Mouse (Mus musculus): ENCODE measurements around the gene Dab1.
A peak's percentile ranks its signal among the peaks of the same experiment; 100 is the strongest.

Gene Dab1

DNA sequence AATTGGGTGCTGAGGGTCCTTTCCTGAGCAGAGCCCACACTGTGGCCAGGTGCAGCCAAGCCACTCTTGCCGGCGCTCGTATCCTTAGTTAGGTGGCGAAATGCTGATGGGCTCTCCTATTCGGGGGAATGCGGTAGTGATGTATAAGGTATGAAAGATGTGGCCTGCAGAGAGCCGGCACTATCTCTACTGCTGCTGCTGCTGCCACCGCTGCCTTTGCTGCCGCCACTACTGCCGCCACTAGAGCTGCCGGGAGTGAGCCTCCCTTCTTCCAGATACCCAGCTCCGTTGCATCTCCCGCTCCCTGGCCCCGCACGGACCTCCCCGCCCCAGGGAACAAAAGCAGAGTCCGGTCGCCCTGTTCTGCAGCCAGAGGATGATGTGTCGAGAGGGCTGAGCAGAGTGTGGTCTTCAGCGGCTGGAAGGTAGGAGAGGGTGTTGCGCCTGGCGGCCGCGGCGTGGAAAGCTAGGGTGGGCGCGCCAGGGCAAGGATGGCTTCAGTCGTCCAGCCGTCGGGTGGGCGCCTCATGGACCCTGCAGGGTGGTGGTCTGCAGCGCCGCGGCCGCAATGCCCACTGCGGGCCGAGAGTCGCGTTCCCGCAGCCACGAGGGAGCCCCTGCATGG is at the start of gene Dab1:
Dab1 (plus strand) TSS at position 39 of the 625 bp plus-strand sequence.
- no peak for DNase-seq (ENCODE audit: low spot score)

DNA sequence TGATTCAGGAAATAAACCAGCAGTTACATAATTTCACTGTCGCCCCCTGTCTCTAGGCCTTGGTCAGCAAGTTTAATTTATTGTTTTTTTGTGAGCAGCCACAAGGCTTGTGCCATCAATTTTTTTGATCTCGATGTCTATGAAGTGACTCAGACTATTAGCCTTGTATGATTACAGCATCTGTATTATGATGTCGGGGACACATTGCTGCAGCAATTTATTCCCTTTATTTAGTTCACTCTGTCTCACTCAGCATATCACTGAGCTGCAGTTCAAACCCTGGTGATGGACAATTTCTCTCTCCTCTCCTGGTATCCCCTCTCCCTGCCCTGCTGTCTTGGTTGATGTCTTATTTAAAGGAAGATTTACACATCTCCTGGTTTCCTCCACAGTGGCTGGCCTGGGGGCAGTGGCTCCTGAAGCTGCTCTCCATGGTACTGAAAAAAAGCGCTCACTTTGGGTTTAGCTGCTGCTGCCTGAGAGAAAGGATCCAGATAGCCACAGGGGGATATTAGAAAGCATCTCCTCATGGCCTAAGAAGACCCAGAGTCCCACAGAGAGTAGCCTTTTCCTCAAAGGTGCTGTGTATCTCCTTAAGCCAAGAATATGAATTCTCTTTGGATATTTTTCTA is 47.3 kb upstream of the Dab1 start:
- DNase-seq (ENCODE audit: low spot score): peak; percentile 13

DNA sequence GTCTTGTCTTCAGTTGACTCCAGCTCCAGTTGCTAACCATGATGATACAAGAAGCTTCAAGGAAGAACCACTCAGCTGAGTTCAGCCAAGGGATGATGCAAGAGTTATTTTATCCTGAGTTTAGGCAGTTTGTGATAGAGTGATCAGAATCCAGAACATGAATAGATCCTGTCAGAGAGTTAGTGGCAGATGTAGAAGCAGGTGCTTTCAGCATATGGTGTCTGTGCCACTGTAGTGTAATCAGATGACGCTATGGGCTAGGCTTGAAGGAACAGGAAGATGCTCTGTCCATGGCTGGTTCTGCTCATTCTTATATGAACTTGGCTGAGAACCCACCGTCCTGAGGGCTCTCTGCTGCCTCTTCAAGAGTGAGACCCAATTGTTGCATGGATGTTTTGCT is 43.6 kb upstream of the Dab1 start:
- no peak for DNase-seq (ENCODE audit: low spot score)

DNA sequence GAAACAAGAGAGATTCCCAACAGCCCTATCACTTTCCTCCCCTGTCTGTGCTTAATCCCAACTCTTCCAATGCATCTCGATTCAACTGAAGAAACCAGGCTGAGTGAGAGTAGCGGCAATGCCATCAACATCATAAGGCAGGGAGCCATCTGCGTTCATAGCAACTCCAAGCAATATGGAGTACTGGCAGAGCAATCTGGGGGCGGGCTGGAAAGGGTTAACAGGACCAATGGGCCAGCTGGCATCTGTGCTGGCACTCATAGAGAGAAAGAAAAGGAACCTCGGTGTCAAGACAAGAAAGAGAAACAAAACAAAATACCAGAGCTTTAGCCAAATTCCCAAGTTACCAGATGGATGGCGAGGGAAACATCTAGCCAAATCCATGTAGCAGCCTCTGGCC is 42.9 kb upstream of the Dab1 start:
- no peak for DNase-seq (ENCODE audit: low spot score)

DNA sequence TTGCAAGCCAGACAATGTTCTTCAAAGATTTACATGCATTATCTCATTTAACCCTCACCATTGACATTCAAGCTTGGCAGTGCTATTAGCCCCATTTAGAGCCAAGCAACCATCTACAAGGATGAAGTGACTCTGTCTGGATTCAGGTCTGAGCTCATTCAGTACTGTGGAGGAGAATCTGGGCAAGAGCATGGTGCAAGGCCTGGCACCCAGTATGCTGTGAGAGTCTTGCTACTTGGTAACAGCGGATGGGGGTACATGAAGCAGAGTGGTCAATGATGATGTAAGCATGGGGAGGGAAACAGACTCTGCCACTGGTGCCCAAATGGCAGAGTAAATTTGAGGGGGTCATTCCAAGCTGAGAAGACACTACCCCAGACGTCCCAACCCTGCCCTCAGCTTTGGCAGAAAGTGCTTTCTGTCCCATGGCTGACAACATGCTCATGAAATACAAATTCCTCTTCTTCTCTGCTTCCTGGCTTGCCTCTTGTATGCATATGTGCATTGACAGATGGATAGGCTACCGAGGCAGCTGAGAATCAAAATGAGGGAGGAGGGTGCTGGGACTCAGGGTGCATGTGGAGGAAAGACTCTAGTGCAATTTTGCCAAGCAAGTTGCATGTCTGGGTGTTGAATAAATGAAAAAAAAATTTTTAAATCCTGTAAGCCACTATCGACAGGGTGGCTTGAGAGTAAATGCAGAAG is 41.9 kb upstream of the Dab1 start:
- DNase-seq (ENCODE audit: low spot score): no peak

DNA sequence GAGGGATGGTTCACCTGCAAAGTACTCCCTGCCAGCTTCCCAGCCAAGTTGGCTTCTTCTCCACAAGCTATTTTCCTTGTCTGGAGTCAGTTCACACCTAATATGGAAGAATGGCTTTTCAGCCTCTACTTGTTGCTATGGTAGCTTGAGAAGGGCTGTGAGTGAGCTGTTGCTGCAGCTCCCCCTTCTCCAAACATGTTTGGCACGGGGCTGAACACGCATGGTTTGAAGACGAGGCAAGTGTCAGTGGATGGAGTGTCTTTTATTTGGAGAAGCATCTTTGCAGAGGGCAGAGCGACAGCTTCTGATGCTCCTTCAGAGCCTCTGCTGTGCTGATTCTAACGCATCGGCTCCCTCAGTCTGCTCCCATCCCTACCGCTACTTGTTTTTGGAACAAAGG is 41.3 kb upstream of the Dab1 start:
- no peak for DNase-seq (ENCODE audit: low spot score)

DNA sequence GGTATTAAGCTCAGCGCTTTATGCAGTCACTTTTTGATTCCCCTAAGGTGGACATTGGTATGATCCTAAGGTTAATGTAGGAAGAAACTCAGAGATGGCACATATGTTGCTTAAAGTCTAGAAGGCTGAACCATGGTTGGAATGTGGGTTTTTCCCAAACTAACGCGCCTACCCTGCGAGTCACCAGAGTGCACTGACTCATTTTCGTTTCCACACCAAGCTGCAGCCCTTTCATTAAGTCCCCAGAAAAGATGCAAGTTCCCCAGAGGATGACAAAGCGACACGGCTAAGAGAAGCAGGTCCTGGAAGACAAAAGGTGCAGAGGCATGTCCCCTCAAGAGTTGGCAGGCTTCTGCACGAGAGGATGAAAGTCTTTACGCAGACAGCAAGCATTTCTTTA is 39.1 kb upstream of the Dab1 start:
- DNase-seq (ENCODE audit: low spot score): no peak

DNA sequence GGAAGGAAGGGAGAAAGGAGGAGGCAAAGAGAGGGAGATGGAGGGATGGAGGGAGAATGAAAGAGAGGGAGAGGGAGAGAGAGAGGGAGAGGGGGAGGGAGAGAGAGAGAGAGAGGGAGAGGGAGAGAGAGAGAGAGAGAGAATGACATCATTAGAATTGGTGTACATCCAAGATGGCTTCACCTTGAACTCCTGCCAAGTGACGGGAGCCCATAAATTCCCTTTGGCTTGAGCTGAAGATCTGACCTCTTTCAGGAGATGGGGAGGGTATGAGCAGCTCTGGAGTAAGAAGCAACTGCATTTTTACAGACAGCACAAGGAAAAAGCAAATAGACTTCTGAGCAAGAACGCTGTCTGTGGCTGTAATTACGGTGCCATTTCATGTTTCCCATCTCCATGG is 4.1 kb upstream of the Dab1 start:
- DNase-seq (ENCODE audit: low spot score): no peak

DNA sequence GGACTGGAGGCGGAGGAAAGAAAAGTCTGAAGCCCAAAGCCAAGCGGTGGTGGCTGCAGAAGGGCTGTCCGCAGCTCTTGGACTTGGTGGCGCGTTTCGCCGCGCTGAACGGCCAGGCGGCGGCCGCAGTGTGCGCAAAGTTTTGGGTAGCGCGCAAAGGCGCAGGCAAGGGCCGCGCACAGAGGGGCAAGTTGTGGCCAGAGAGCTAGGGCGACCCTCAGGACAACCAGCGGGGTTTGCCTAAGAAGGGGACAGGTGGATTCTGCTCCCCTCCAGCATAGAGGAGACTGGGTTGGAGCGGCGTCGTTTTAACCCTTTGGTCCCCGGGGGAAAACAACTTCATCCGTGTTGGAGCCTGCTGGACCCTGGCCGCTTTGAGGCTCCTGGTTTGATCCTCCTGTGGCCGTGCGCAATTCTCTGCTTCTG is 800 bp downstream of the Dab1 start:
- DNase-seq (ENCODE audit: low spot score): no peak

DNA sequence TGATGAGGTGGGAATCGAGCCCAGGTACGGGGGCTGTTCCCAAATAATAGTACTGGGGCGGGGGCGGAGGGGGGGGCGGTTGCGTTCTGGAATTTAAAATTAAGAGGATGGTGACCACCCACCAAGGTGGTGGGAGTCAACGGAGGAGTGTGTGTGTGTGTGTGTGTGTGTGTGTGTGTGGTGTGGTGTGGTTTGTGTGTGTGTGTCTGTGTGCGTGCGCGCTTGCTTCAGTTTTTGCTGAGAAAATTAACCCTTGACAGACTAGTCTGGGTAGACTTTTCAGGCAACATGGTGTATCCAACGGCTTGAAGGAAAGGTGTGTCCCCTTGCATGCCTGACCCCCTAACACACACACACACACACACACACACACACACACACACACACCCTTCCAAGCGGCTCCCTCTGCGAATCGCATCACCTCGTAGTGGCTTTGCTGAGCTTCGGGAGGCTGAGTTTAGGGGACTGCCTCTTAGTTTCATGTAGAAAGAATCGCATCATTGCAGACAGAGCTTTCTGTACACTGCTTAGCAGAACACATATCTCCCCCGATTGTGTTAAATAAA is 1.5 kb downstream of the Dab1 start:
- no peak for DNase-seq (ENCODE audit: low spot score)

DNA sequence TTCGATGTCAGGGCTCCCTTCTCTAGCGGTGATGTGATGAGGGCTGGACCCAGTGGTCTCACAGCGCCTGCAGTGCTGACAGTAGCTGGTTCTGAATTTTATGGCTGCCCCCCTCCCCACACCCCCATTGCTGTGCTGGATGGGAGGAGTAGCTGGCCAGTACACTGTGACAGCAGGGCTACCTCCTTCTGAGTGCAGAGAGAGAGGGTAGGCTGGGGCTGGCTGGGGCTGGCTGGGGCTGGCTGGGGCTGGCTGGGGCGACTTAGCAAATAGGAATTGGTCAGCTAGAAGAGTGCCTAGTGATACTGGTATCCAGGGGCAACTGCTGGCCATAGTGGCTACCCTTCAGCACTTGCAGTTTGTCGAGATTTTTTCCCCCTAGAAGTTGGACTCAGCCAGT is 2.4 kb downstream of the Dab1 start:
- no peak for DNase-seq (ENCODE audit: low spot score)

DNA sequence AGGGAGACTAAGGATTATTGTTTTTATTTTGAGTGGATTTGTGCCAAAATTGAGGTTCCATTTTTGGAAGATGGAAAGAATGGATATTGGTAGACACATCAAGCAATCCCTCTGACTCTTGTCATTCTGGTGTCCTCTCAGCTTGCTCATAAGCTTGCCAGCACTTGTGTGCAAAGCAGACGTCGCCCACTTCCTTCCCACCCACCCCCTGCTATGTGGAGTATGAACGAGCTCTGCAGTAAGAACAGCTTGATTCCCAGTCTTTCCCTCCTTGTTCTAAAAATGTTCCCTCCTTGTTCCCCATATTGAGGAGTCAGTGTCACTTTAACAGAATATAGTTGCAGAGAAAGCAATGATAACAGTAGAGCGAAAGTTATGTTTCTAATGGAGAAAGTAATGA is 11.0 kb downstream of the Dab1 start:
- no peak for DNase-seq (ENCODE audit: low spot score)

DNA sequence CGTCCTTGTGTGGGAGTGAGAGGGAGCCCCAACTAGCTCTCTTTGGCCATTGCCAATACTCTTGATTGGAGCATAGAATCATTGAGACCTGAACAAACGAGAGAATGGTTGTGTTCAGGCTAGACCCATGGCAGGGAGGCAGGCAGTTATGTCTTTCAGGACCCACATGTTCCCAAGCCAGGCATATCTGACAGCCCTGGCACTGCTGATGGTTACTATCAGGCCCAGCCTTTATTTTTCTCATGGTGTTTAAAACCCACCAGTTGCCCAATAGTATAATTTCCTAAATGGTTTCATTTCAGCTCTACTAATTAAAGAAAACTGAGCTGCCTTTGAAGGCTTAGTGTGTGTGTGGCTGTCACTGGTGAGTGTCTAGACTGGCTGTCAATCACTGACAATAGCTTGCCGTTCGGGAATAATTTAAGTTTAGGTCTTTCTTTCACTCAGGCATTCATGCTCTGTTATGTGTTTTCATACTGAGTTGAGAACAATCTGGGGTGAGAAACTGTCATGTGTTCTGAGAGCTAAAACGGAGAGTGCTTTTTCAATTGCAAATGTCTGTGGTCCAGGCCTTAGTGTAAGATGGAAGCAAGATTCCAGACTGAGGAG is 17.1 kb downstream of the Dab1 start:
- no peak for DNase-seq (ENCODE audit: low spot score)

DNA sequence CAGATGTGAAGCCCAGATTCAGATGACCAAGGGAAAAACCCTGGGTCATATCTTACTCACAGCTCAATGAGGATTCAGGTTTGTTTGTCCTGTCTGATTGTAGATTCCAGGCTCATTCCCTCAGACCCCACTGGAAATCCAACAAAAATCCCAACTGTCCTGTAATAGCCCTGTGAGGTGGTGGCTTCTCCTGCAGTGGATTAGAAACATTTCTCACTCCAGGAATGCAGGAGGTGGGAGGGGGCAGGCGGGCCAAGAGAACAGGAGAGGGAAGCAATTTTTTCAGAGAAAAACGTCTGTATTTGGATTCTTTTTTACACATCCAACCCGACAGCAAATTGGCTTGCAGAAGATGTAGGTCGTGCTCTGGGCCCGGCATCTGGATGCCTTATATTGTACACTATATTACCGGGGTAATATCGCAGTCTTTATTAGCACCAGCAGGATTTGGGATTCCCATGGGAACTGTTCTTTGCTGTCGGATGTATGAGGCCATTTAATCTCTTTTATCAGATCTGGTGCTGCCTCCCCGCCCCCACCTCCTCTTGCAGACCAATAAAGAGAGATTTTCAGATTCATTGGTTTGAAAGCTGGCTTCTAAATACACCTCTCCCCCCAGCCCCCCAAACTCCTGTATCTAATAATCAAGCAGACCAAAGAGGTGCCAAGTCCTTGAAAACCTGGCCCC is 29.2 kb downstream of the Dab1 start:
- DNase-seq (ENCODE audit: low spot score): no peak

DNA sequence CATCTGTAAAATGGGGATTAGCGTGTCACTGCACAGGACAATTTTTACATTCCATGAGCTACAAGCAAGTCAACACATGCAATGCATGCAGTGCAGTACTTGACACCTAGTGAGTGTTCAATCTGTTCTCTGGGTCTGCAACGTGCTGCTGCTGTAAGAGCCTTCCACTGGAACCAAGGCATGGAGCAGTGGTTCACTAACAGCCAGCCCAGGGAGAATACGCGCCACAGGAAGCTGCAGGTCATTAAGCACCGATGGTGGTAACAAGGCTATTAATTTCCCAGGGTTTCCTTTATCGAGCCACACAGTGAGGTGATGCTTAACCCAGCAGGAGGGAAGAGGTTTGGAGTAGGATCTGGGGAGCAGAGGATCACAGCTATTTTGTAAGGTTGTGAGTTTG is 36.6 kb downstream of the Dab1 start:
- no peak for DNase-seq (ENCODE audit: low spot score)

DNA sequence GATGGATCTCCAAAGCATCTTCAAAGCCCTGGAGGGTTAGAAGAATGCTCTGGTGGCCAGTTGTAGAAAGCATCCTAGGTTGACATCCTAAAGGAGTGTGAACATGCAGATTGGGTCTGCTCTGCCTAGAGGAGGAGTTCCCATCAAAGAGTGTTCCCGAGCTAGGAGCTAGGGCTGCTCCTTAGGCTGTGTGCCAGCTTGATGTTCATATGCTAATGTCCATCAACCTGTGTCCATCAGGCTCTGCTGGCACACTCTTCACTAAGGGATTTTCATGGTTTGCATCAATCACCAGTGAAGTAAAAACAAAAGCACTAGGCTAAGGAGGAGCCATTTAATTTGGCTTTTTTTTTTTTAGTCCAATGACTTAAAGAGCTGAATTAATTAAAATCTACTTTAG is 42.2 kb downstream of the Dab1 start:
- no peak for DNase-seq (ENCODE audit: low spot score)

DNA sequence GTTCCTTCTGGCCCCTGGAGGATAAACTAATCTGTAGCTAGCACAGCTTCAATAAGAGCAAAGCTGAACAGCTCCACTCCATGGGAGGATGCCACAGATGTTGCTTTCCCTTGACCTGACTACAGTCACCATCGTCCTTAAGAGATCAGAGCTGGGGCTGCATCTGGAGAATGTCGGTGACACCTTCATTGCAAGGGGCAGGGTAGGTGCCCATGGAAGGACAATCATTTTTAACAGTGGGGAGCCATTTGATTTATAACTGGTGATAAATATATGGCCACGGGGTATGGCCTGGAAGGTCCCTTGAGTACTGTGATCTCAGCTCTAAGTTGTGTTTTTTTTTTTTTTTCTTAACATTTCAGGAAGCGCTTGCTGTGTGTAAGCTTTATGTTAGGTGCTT is 48.3 kb downstream of the Dab1 start:
- no peak for DNase-seq (ENCODE audit: low spot score)

DNA sequence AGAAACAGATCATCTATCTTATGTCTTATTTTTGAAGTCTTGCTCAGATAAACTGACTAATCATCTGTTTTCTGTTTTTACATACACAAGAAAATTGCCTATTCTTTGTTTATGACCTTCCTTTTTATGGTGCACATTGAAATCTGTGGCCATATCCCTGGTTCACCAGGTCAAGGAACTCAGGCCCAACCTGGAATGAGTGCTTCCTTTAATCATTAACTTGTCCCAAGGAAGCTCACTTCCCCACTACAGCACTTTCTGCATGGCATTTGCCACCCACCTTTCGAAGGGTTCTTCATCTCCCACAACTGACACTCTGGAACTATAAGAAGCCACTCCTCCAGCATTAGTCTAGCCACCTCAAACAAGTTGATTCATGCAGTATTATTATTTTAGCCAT is 58.0 kb downstream of the Dab1 start:
- DNase-seq (ENCODE audit: low spot score): no peak

DNA sequence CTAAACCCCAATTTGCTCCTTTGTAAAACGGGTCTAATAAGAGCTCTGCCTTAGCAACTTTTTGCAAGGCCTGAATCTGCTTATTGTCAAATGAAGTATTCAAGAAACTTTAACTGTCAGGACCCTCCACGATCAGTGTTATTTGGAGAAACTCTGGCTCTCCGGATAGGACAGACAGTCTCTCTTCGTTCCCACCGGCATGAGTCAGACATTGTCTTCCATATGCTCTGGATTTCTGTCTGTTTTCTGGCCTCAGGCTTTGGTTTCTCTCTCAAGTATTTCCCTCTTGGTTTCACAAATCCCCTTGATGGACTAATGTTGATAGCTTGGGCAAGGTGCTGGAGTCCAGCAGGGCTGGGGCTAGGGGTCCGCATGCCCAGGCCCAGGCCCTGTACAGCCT is 59.3 kb downstream of the Dab1 start:
- no peak for DNase-seq (ENCODE audit: low spot score)

DNA sequence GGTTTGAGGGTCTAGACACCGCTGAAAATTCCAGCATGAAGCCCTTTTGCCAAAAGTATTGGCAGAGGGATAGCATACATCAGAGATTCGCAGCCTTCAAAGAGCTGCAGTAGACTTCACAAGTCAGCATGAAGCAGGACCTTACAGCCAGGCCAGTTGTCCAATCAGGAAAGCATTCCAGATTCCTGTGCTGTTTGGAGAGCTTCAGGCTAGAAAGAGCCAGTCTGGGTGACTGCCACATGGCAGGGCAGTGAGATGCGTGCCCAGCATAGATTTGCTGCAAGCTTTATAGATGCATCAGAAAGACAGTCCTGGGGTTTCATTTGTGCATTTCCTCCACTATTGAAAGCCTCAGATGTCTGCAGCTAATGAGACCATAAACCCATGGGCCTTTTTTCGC is 66.0 kb downstream of the Dab1 start:
- no peak for DNase-seq (ENCODE audit: low spot score)

DNA sequence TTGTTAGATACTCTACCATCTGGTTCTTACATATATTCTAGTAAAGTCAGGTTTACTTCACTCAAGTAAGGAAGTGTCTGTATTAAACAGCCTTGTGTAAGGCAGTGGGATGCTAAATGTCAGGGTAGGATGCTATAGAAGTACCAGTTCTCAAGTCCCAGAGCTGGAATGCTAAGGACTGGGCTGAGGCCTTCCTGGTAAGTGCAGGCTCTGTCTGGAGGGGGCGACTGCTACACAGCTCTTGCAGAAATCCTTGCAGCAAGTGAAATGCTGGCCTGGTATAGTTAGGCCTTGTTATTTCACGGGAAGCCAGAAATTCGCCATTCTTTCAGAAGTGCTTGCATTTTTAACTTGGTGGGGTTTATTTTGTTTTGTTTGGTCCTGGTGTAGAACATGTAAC is 72.6 kb downstream of the Dab1 start:
- no peak for DNase-seq (ENCODE audit: low spot score)

DNA sequence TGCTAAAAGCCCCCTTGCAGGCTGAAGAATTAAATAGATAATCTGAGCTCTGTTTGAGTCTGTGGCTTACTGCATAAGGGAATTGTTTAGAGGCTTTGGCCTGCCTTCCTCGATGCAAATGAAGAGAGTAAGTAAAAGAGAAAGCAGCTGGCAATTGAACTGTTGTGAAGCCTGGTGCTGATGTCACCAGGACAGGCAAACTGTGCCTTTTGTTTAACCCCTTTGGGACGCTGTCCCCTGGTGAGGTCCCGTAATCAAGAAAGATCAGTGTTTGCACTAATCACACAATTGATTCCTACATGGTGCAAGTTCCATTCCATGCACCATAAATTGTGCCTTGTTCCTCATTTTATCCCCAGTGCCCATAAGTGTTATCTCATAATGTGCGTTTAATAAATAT is 80.6 kb downstream of the Dab1 start:
- no peak for DNase-seq (ENCODE audit: low spot score)

All from yolk sac, embryonic 10.5 days (tissue).